Mouse (Mus musculus) gastrocnemius, adult 2 months (tissue): ENCODE data around the gene Lsr. TPM values are rescaled to one million over a fixed set of nuclear protein-coding genes. Genes with fewer than 3 reads are reported as not detected.
"Not testable (repeated sequence)": the region's sequence is repeated elsewhere in the genome, so short reads cannot be mapped to it uniquely, and the experiment has no call there.

Experiments used
- DNase-seq: peaks from one replicate; pipeline ENCODE4 v3.0.0; 2022
- H3K27ac ChIP-seq: fragments of 200-600 bp; 2 replicates; pipeline ENCODE4 v1.8.1; 2022; ENCODE audit warnings: mild to moderate bottlenecking
- H3K4me3 ChIP-seq: fragments of 200-600 bp; 2 replicates; pipeline ENCODE4 v1.8.1; 2022; ENCODE audit warnings: mild to moderate bottlenecking, moderate library complexity
- CTCF ChIP-seq: fragments of 200-600 bp; IDR thresholded peaks from 2 replicates; pipeline ENCODE4 v1.8.1; 2022; ENCODE audit warnings: antibody characterized with exemption, mild to moderate bottlenecking, moderate library complexity
- intact Hi-C: fragments of 180-260 bp; cut with DNase I; formaldehyde crosslinking; loops from one replicate; pipeline ENCODE4 v1.15.1; 2025
- total RNA-seq, 2 experiments: library from RNA; stranded (reverse); gene quantifications; 2 replicates each; pipeline ENCODE4 v1.2.3; 2021

Gene Lsr
- total RNA-seq, 2 experiments from 2014 or later: 0.31 to 0.41 TPM

- DNase-seq: no peak
- intact Hi-C loops: no loop called here
- no peak for TF ChIP-seq CTCF
- Histone ChIP-seq H3K4me3 (no peak within 1 kb of the TSS), H3K27ac (no peak within 1 kb of the TSS)
Observed at GRCm38 (mm10) chr7:30943909-30944635, 29.2 kb downstream of the Lsr start, which contains the start of gene Hamp. Gene Hamp, minus strand, starts transcription at chr7:30944032.

GRCm38 (mm10) chr7:30942365-30942764 is 30.9 kb downstream of the Lsr start:
- DNase-seq, H3K27ac ChIP-seq, H3K4me3 ChIP-seq, intact Hi-C loops: not testable (repeated sequence)

GRCm38 (mm10) chr7:30940070-30940469 is 33.2 kb downstream of the Lsr start:
- H3K27ac ChIP-seq, intact Hi-C loops, DNase-seq, H3K4me3 ChIP-seq: not testable (repeated sequence)

- intact Hi-C loops, H3K4me3 ChIP-seq, H3K27ac ChIP-seq, DNase-seq: not testable (repeated sequence)
Observed at GRCm38 (mm10) chr7:30935422-30936099, 37.7 kb downstream of the Lsr start.

GRCm38 (mm10) chr7:30924581-30924980 is 48.7 kb downstream of the Lsr start, which contains the start of gene Hamp2:
Gene Hamp2, minus strand, starts transcription at chr7:30924681.
- H3K4me3 ChIP-seq, intact Hi-C loops, H3K27ac ChIP-seq, DNase-seq: not testable (repeated sequence)

GRCm38 (mm10) chr7:30924071-30924470 is 49.2 kb downstream of the Lsr start:
- Histone ChIP-seq H3K27ac (no peak overlapping the region), H3K4me3 (no peak overlapping the region)
- intact Hi-C loops: no loop called here

GRCm38 (mm10) chr7:30922490-30922889 is 50.8 kb downstream of the Lsr start:
- H3K4me3 ChIP-seq, H3K27ac ChIP-seq, intact Hi-C loops, DNase-seq: not testable (repeated sequence)

More at GRCm38 (mm10) chr7:30924071-30924470, 49.2 kb downstream of the Lsr start:
- no peak for DNase-seq
- TF ChIP-seq CTCF: no peak

GRCm38 (mm10) chr7:30920217-30920616 is 53.0 kb downstream of the Lsr start:
- DNase-seq: no peak
- no peak for TF ChIP-seq CTCF
- no peak overlapping the region for H3K27ac ChIP-seq
- no peak overlapping the region for H3K4me3 ChIP-seq
- intact Hi-C loops: no loop called here

GRCm38 (mm10) chr7:30917219-30917618 is 56.0 kb downstream of the Lsr start:
- Histone ChIP-seq H3K27ac (no peak overlapping the region), H3K4me3 (no peak overlapping the region)
- intact Hi-C loops: no loop called here
- no peak for TF ChIP-seq CTCF
- no peak for DNase-seq

- intact Hi-C loops: no loop called here
- no peak for TF ChIP-seq CTCF
- no peak for DNase-seq
- Histone ChIP-seq H3K4me3 (no peak overlapping the region), H3K27ac (no peak overlapping the region)
Observed at GRCm38 (mm10) chr7:30916713-30917112, 56.6 kb downstream of the Lsr start.

- TF ChIP-seq CTCF: no peak
- peak within 1 kb of the TSS; percentile 4; the same call in 1 of the 2 replicates for H3K4me3 ChIP-seq
- no peak for DNase-seq
- intact Hi-C loops: no loop called here
- H3K27ac ChIP-seq: no peak within 1 kb of the TSS
Observed at GRCm38 (mm10) chr7:30914732-30915131, 58.5 kb downstream of the Lsr start, which contains the start of gene Mag. Gene Mag, minus strand, starts transcription at chr7:30914873.

- TF ChIP-seq CTCF: no peak
- H3K27ac ChIP-seq: no peak overlapping the region
- H3K4me3 ChIP-seq: no peak overlapping the region
- DNase-seq: no peak
- intact Hi-C loops: no loop called here
Observed at GRCm38 (mm10) chr7:30909773-30910172, 63.5 kb downstream of the Lsr start.

GRCm38 (mm10) chr7:30908992-30909431 is 64.3 kb downstream of the Lsr start:
- DNase-seq: no peak
- peak overlapping the region; percentile 45 for H3K4me3 ChIP-seq
- no peak overlapping the region for H3K27ac ChIP-seq
- TF ChIP-seq CTCF: no peak
- intact Hi-C loops: no loop called here
